ENCODE assay signal across 1 mouse cellular context in genomic region chr1:193159613-193160012, GRCm38 (mm10).
TF ChIP-seq lines count a peak whose summit lies in the region.

No protein-coding gene starts in this region.

TF ChIP-seq in MEL, 35 proteins besides CTCF, POLR2A, EP300 and RAD21 (continued from another document):
- TF ChIP-seq ETS1 (IDR thresholded peaks at IDR 0.05; ENCODE audit: low read depth, low read length) = no peak
- no peak for TF ChIP-seq USF1 (IDR thresholded peaks at IDR 0.05; ENCODE audit: low read depth, low read length)
- no peak for TF ChIP-seq SIN3A (IDR thresholded peaks at IDR 0.05; ENCODE audit: low read length)
- no peak for TF ChIP-seq USF2 (IDR thresholded peaks at IDR 0.05; ENCODE audit: borderline replicate concordance in 1 of 2, insufficient read depth in 1 of 2, low read depth in 1 of 2, low read length in 2 of 2)
- TF ChIP-seq ZC3H11A (IDR thresholded peaks at IDR 0.05; ENCODE audit: low read depth, low read length) = no peak
- TF ChIP-seq SMC3 (IDR thresholded peaks at IDR 0.05; ENCODE audit: low read depth, low read length) = no peak
- TF ChIP-seq GATA1 (IDR thresholded peaks at IDR 0.05; ENCODE audit: low read depth, low read length) = no peak
- TF ChIP-seq TBP (IDR thresholded peaks at IDR 0.05; ENCODE audit: low read depth, low read length) = no peak
- no peak for TF ChIP-seq CHD2 (IDR thresholded peaks at IDR 0.05; ENCODE audit: low read length)
- TF ChIP-seq RCOR1 (IDR thresholded peaks at IDR 0.05; ENCODE audit: low read depth, low read length) = no peak
- TF ChIP-seq MAFK (IDR thresholded peaks at IDR 0.05; ENCODE audit: borderline replicate concordance, low read depth, low read length) = no peak
- TF ChIP-seq GABPA (IDR thresholded peaks at IDR 0.05; ENCODE audit: low read depth, low read length) = no peak
